Mouse (Mus musculus): ENCODE measurements at regions not wholly inside any gene's neighbourhood (a gene's known extent, or its start where the extent isn't known, plus 50 kb on each side); places are given as distances from the start of the nearest gene placed in this dataset.

DNA sequence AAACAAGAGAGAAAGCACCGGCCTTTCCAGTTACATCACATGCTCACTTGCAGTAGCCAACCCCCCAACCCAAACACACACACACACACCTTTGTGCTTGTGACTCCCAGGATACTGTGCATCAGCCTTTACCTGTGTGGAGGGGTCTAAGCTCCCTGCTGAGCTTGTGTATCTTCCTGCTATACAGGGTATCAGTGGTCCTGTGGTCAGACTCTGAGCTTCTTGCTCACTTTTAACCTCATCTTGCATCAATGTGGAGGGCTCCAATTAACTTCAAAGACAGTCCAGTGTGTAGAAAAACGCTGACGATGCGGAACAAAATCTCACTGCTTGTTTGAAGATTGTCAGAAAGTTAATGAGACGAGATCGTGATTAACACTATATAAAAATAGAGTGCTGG lies 71.4 kb upstream of the Gypa start:
- no peak overlapping the region for H3K4me2 ChIP-seq (replicated peaks; ENCODE audit: low read depth, low read length)
- no peaks in the 10 kb centered on the region for H3K9me3 ChIP-seq (ENCODE audit: control insufficient read depth, low read depth, low read length)
- H3K4me1 ChIP-seq (ENCODE audit: control insufficient read depth, insufficient read depth, low read length), result no peaks in the 10 kb centered on the region
- no peak overlapping the region for H3K4me3 ChIP-seq (ENCODE audit: low read depth, low read length)
- 93% methylated on average over 6 of the region's 6 CpGs for WGBS
- no peak for ATAC-seq (ENCODE audit: insufficient number of reproducible peaks, insufficient read depth, low FRiP score, low read depth)
- no peaks in the 10 kb centered on the region for H3K27me3 ChIP-seq (ENCODE audit: control insufficient read depth, insufficient read depth, low read length)
- no peak overlapping the region for H3K27ac ChIP-seq (ENCODE audit: low read length)
- H3K9ac ChIP-seq (replicated peaks; ENCODE audit: low read depth, low read length), result no peak overlapping the region
- no peaks in the 10 kb centered on the region for H3K36me3 ChIP-seq (ENCODE audit: control insufficient read depth, insufficient read depth, low read length)

DNA sequence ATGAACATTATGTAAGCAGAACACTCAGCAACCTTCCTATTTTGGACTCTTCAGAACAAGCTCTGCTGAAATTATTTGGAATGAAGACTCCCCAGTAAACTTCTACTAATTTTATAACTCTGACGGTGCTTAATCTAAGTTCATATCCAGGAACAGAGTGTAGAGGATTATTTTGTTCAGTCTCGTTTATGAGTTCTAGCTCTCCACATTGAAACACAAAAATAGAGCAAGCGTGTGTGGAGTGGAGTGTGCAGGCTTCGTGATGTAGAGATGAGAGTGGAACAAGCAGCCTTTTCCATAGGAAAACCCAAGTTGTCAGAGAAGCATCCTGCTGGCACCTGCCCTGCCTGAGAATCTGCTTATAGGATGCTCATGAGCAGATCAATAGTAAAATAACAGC lies 77.5 kb upstream of the Gypa start:
- no peaks in the 10 kb centered on the region for H3K36me3 ChIP-seq (ENCODE audit: control insufficient read depth, insufficient read depth, low read length)
- no peaks in the 10 kb centered on the region for H3K9me3 ChIP-seq (ENCODE audit: control insufficient read depth, low read depth, low read length)
- H3K27me3 ChIP-seq (ENCODE audit: control insufficient read depth, insufficient read depth, low read length), result no peaks in the 10 kb centered on the region
- no peak for ATAC-seq (ENCODE audit: insufficient number of reproducible peaks, insufficient read depth, low FRiP score, low read depth)
- WGBS, result 84% methylated on average over 4 of the region's 4 CpGs
- no peak overlapping the region for H3K4me3 ChIP-seq (ENCODE audit: low read depth, low read length)
- no peak overlapping the region for H3K4me2 ChIP-seq (replicated peaks; ENCODE audit: low read depth, low read length)
- H3K9ac ChIP-seq (replicated peaks; ENCODE audit: low read depth, low read length), result no peak overlapping the region
- H3K27ac ChIP-seq (ENCODE audit: low read length), result no peak overlapping the region
- no peaks in the 10 kb centered on the region for H3K4me1 ChIP-seq (ENCODE audit: control insufficient read depth, insufficient read depth, low read length)

DNA sequence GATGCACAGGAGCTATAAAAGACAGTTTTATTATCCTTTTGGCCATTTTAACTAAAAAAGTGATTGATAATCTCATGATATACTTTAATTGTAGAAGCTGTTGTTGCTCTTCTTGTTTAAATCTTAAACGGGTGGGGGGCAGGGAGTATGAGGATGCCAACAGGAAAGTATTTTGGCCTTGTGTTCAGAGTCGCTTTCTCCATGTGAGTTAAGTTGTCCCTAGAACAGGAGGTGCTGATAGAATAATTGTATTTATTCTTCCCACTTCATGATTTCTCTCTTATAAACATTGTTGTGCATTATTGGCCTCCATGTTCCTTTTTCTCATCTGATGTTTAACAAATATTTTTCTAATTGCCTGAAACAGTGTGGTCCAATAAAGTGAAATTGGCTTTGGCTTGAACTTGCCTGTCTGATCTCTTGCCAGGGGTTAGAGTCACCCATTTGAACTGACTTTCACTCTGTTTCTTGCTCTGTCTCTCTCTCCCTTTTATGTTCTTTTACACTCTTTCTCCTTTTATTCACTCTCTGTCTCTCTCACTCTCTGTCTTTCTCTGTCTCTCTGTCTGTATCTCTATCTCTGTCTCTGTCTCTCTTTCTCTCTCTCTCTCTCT lies 93.9 kb upstream of the Gypa start:
- H3K9ac ChIP-seq (replicated peaks; ENCODE audit: low read depth, low read length), result no peak overlapping the region
- no peaks in the 10 kb centered on the region for H3K9me3 ChIP-seq (ENCODE audit: control insufficient read depth, low read depth, low read length)
- H3K4me1 ChIP-seq (ENCODE audit: control insufficient read depth, insufficient read depth, low read length), result no peaks in the 10 kb centered on the region
- ATAC-seq (ENCODE audit: insufficient number of reproducible peaks, insufficient read depth, low FRiP score, low read depth), result no peak
- no peak overlapping the region for H3K4me2 ChIP-seq (replicated peaks; ENCODE audit: low read depth, low read length)
- H3K4me3 ChIP-seq (ENCODE audit: low read depth, low read length), result no peak overlapping the region
- H3K27me3 ChIP-seq (ENCODE audit: control insufficient read depth, insufficient read depth, low read length), result no peaks in the 10 kb centered on the region
- H3K27ac ChIP-seq (ENCODE audit: low read length), result no peak overlapping the region
- H3K36me3 ChIP-seq (ENCODE audit: control insufficient read depth, insufficient read depth, low read length), result no peaks in the 10 kb centered on the region
- 73% methylated on average over 2 of the region's 2 CpGs for WGBS

DNA sequence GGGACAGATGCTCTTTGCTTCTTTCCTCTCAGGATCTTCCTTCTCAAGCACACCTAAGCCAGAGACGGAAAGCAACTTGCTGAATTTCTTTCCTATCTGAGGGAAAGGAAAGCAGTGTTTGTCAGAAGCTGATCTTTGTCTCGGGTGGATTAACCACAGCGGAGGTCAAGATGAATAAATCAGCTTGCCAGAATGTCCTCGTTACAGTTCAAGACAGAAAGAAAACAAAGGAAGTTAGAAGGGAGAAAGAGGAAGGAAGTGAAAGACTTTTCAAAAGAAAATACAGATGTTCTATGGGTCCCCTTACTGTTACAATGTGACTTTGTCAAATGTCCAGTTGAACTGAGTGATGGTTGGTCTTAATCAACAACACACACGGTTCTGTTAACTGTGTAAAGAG lies 98.6 kb upstream of the Gypa start:
- 23% methylated on average over 5 of the region's 5 CpGs for WGBS
- no peak for ATAC-seq (ENCODE audit: insufficient number of reproducible peaks, insufficient read depth, low FRiP score, low read depth)
- Histone ChIP-seq H3K36me3 (ENCODE audit: control insufficient read depth, insufficient read depth, low read length) (no peaks in the 10 kb centered on the region), H3K4me3 (ENCODE audit: low read depth, low read length) (no peak overlapping the region), H3K9me3 (ENCODE audit: control insufficient read depth, low read depth, low read length) (no peaks in the 10 kb centered on the region), H3K27me3 (ENCODE audit: control insufficient read depth, insufficient read depth, low read length) (no peaks in the 10 kb centered on the region), H3K9ac (replicated peaks; ENCODE audit: low read depth, low read length) (no peak overlapping the region), H3K4me2 (replicated peaks; ENCODE audit: low read depth, low read length) (no peak overlapping the region), H3K4me1 (ENCODE audit: control insufficient read depth, insufficient read depth, low read length) (no peaks in the 10 kb centered on the region), H3K27ac (ENCODE audit: low read length) (no peak overlapping the region)

DNA sequence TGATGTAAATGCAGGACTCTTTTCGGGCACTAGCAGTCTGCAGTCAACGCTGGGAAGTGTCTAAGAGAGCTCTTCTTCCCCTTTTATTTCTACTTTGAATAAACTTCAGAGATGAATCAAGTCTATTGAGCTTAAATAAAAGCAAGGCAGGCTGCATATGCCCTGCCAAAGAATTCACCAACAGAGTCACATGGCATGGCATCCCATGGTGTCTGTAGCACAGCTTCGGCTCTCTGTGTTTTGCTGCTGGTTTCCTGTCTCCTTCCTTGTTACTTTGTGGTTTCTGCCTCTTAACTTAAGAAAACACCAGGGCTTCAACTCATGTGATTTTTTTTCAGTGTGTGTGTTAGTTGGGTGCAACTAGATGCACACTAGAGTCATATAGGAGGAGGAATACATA lies 100.5 kb upstream of the Gypa start:
- H3K4me3 ChIP-seq (ENCODE audit: low read depth, low read length), result no peak overlapping the region
- no peak overlapping the region for H3K27ac ChIP-seq (ENCODE audit: low read length)
- no peak for ATAC-seq (ENCODE audit: insufficient number of reproducible peaks, insufficient read depth, low FRiP score, low read depth)
- H3K27me3 ChIP-seq (ENCODE audit: control insufficient read depth, insufficient read depth, low read length), result no peaks in the 10 kb centered on the region
- WGBS, result 91% methylated on average over 3 of the region's 3 CpGs
- no peak overlapping the region for H3K4me2 ChIP-seq (replicated peaks; ENCODE audit: low read depth, low read length)
- H3K36me3 ChIP-seq (ENCODE audit: control insufficient read depth, insufficient read depth, low read length), result no peaks in the 10 kb centered on the region
- H3K9ac ChIP-seq (replicated peaks; ENCODE audit: low read depth, low read length), result no peak overlapping the region
- no peaks in the 10 kb centered on the region for H3K9me3 ChIP-seq (ENCODE audit: control insufficient read depth, low read depth, low read length)
- H3K4me1 ChIP-seq (ENCODE audit: control insufficient read depth, insufficient read depth, low read length), result no peaks in the 10 kb centered on the region

DNA sequence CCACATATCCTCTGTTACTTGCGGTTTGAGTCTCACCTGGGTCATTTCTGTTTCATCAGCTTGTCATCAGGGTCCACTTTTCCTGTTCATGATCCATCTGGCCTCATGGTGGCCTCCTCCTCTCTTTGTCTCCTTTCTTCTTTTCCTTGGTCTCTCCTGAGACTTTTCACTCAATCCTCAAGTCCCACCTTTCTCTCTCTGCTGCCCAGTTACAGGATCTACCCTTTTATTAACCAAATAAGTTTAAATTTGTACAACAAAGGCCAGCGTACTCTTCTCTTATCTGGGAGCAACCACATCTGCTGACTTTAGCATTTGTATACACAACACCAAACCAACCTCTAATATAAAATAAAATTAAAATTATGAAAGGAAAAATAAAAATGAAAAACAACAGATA lies 124.4 kb upstream of the Gypa start:
- H3K27ac ChIP-seq (ENCODE audit: low read length), result no peak overlapping the region
- no peaks in the 10 kb centered on the region for H3K36me3 ChIP-seq (ENCODE audit: control insufficient read depth, insufficient read depth, low read length)
- ATAC-seq (ENCODE audit: insufficient number of reproducible peaks, insufficient read depth, low FRiP score, low read depth), result no peak
- no peaks in the 10 kb centered on the region for H3K9me3 ChIP-seq (ENCODE audit: control insufficient read depth, low read depth, low read length)
- no peaks in the 10 kb centered on the region for H3K4me1 ChIP-seq (ENCODE audit: control insufficient read depth, insufficient read depth, low read length)
- H3K9ac ChIP-seq (replicated peaks; ENCODE audit: low read depth, low read length), result no peak overlapping the region
- H3K27me3 ChIP-seq (ENCODE audit: control insufficient read depth, insufficient read depth, low read length), result no peaks in the 10 kb centered on the region
- no peak overlapping the region for H3K4me2 ChIP-seq (replicated peaks; ENCODE audit: low read depth, low read length)
- WGBS, result 94% methylated on average over 2 of the region's 2 CpGs
- H3K4me3 ChIP-seq (ENCODE audit: low read depth, low read length), result no peak overlapping the region

DNA sequence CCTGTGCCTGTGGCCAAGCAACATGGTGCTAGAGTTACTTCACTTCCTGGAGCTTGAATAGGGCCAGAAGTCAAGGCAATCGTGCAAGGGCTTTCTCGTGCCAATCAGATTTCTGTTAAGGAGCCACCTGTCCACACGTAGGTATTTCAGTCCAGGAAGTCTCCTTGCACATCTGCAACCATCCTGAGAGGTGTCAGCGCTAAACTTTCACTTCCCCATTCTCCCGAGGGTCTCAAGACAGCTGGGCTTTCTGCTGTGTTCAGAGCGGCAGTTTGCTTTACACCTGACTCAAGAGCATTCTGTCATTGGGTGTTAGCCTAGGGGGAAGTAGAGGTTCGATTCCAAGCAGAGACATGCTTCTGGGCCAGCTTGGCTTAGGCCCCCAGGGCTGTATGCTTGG lies 129.5 kb upstream of the Gypa start:
- Histone ChIP-seq H3K9me3 (ENCODE audit: control insufficient read depth, low read depth, low read length) (no peaks in the 10 kb centered on the region), H3K4me2 (replicated peaks; ENCODE audit: low read depth, low read length) (no peak overlapping the region), H3K4me1 (ENCODE audit: control insufficient read depth, insufficient read depth, low read length) (no peaks in the 10 kb centered on the region), H3K27me3 (ENCODE audit: control insufficient read depth, insufficient read depth, low read length) (no peaks in the 10 kb centered on the region), H3K27ac (ENCODE audit: low read length) (no peak overlapping the region), H3K9ac (replicated peaks; ENCODE audit: low read depth, low read length) (no peak overlapping the region), H3K36me3 (ENCODE audit: control insufficient read depth, insufficient read depth, low read length) (no peaks in the 10 kb centered on the region), H3K4me3 (ENCODE audit: low read depth, low read length) (no peak overlapping the region)
- 79% methylated on average over 7 of the region's 7 CpGs for WGBS
- no peak for ATAC-seq (ENCODE audit: insufficient number of reproducible peaks, insufficient read depth, low FRiP score, low read depth)

DNA sequence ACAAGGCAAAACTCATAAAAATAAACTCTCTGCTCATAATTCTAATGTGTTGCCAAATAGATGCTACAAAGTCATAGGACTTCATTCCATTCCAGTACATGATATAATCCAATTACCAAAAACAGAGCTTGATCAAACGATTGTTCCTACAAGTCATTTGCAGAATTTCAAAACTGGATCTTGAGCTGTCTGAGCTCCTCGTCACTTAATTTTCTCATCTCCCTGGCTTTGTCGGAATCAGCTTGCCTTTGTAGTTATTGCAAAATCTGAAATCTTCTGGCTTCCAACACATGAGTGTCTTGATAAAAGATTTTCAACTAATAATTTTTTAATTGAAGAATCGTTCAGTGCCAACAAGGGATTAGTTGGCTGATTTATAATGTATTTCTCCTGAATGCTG lies 150.3 kb upstream of the Gypa start:
- no peaks in the 10 kb centered on the region for H3K36me3 ChIP-seq (ENCODE audit: control insufficient read depth, insufficient read depth, low read length)
- no peak overlapping the region for H3K4me3 ChIP-seq (ENCODE audit: low read depth, low read length)
- H3K27me3 ChIP-seq (ENCODE audit: control insufficient read depth, insufficient read depth, low read length), result no peaks in the 10 kb centered on the region
- no peaks in the 10 kb centered on the region for H3K4me1 ChIP-seq (ENCODE audit: control insufficient read depth, insufficient read depth, low read length)
- no peak for ATAC-seq (ENCODE audit: insufficient number of reproducible peaks, insufficient read depth, low FRiP score, low read depth)
- no peak overlapping the region for H3K4me2 ChIP-seq (replicated peaks; ENCODE audit: low read depth, low read length)
- no peaks in the 10 kb centered on the region for H3K9me3 ChIP-seq (ENCODE audit: control insufficient read depth, low read depth, low read length)
- H3K27ac ChIP-seq (ENCODE audit: low read length), result no peak overlapping the region
- H3K9ac ChIP-seq (replicated peaks; ENCODE audit: low read depth, low read length), result no peak overlapping the region
- 93% methylated on average over 4 of the region's 4 CpGs for WGBS

DNA sequence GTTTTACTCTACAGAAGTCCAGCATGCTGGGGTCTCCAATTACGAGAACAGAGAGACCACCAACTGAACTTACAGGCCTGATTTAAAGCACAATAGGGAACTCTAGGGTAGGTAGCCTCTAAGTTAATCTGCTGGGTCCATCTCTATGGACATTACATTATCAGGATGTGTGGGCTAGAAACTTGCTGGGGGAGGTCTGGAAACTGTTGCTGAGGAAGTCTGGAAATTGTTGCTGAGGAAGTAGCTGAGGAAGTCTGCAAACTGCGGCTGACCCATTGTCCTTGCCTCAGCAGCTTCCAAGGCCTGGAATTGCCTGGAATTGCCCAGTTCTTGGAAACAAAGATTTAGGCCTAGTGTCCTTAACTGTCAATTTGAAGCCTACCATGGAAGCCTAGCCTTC lies 155.7 kb upstream of the Gypa start:
- no peaks in the 10 kb centered on the region for H3K36me3 ChIP-seq (ENCODE audit: control insufficient read depth, insufficient read depth, low read length)
- H3K27me3 ChIP-seq (ENCODE audit: control insufficient read depth, insufficient read depth, low read length), result no peaks in the 10 kb centered on the region
- H3K9ac ChIP-seq (replicated peaks; ENCODE audit: low read depth, low read length), result no peak overlapping the region
- no peak overlapping the region for H3K27ac ChIP-seq (ENCODE audit: low read length)
- no peaks in the 10 kb centered on the region for H3K9me3 ChIP-seq (ENCODE audit: control insufficient read depth, low read depth, low read length)
- 88% methylated on average over 2 of the region's 2 CpGs for WGBS
- H3K4me2 ChIP-seq (replicated peaks; ENCODE audit: low read depth, low read length), result no peak overlapping the region
- H3K4me1 ChIP-seq (ENCODE audit: control insufficient read depth, insufficient read depth, low read length), result no peaks in the 10 kb centered on the region
- H3K4me3 ChIP-seq (ENCODE audit: low read depth, low read length), result no peak overlapping the region
- ATAC-seq (ENCODE audit: insufficient number of reproducible peaks, insufficient read depth, low FRiP score, low read depth), result no peak

Data from stomach, embryonic 14.5 days (tissue).